Mouse (Mus musculus): ENCODE data around the gene Gm20828. TPM values are rescaled to one million over a fixed set of nuclear protein-coding genes. Genes with fewer than 3 reads are reported as not detected.
"Not testable (repeated sequence)": the region's sequence is repeated elsewhere in the genome, so short reads cannot be mapped to it uniquely, and the experiment has no call there.

The Gm20828 gene
- polyA plus RNA-seq (2012; ENCODE audit: insufficient read depth, low replicate concordance): not detected in 2 replicates

GRCm38 (mm10) chrY:11199274-11199673 is at the start of gene Gm20828:
TSS of gene Gm20828 (minus strand) at chrY:11199374.
- not testable (repeated sequence) for H3K4me1 ChIP-seq; H3K36me3 ChIP-seq (replicated peaks; ENCODE audit: low read length); H3K27me3 ChIP-seq (replicated peaks); H3K9me3 ChIP-seq; H3K4me3 ChIP-seq (replicated peaks)
